Mouse (Mus musculus) testis, adult 10 weeks (tissue): ENCODE results near the gene 1700129C05Rik. TPM values are rescaled to one million over a fixed set of nuclear protein-coding genes. Genes with fewer than 3 reads are reported as not detected.

Experiments
- polyA plus RNA-seq: library from polyadenylated mRNA; stranded (reverse); fragments of 350-450 nt; fragmentation: Illumina TruSeq; extraction: RNeasy Lipid Tissue Mini Kit (QIAGEN cat#74804); gene quantifications from one replicate; pipeline ENCODE4 v1.2.3, GENCODE M21; 2014; ENCODE audit warnings: low read depth, low replicate concordance

The 1700129C05Rik gene
- 1,303 TPM for polyA plus RNA-seq

GRCm38 (mm10) chr14:59142793-59143192, at the start of gene 1700129C05Rik:
Gene 1700129C05Rik (minus strand): TSS chr14:59142893.

GRCm38 (mm10) chr14:59178649-59179048, 36.0 kb upstream of the 1700129C05Rik start, which contains the start of gene Gm5142:
Gene Gm5142 (minus strand): TSS chr14:59178749.

Other genes with a start within 250 kb of the 1700129C05Rik start
- gene Gm5142, start 35.9 kb upstream of the 1700129C05Rik start, polyA plus RNA-seq, result 663 TPM
- gene Rcbtb1, start 58.3 kb upstream of the 1700129C05Rik start, polyA plus RNA-seq, result 12.7 TPM
- gene Gm6904, start 117.3 kb upstream of the 1700129C05Rik start, polyA plus RNA-seq, result not detected
- not detected for gene Phf11a, start 154.6 kb upstream of the 1700129C05Rik start, polyA plus RNA-seq
- 0.48 TPM for gene Phf11b, start 198.5 kb upstream of the 1700129C05Rik start, polyA plus RNA-seq
- gene Phf11d, start 222.6 kb upstream of the 1700129C05Rik start, polyA plus RNA-seq, result 3.7 TPM